Comparison of ENCODE assay signal across 8 mouse cellular contexts in the genomic region with DNA sequence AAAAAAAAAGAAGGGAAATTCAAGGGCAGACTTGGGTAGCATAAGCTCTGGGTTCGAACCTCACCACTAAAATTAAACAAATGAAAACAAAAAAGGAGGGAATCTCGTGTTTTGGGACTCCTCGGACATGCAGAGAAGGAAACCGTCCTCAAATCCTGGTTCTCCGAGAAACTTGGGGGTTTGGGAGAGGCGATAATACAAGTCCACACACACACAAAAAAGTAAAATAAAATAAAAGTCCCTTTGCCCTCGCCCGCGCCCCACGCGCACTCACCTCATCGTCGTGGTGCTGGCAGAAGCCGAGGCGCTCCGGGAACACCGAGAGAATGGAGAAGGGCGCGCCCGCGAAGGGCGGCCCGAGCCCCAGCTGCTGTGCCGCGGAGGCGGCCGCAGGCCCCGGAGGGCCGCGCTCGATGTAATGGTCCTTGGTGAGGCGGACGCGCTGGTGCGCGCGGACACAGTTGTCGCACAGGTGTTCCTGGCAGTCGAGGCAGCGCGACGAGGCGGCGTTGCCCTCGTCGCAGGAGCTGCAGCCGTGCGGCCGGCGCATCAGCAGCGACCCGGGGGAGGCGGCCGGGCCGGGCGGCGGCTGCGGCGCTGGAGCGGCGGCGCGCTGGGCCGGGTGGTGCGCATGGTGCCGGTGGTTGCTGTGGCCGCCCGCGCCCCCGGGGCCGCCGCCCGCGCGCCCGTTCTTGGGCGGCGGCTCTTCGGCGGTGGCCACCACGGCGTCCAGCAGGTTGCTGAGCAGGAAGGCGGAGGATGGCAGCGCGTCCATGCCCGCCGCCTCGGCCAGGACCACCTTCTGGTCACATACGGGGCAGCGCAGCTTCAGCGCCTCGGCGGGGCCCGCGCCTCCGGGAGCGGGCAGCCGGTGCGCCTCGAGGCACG. TPM values are rescaled to one million over a fixed set of nuclear protein-coding genes. Genes with fewer than 3 reads are reported as not detected.
DNase-seq lines count a peak whose midpoint lies in the region; ATAC-seq lines count a peak whose summit lies in the region.

No protein-coding gene starts in this region.

- peak overlapping the region; percentile 59 for H3K4me3 ChIP-seq in liver, embryonic 12.5 days
- H3K4me3 ChIP-seq in stomach, embryonic 15.5 days (replicated peaks): peak overlapping the region; percentile 57

- 1% methylated on average over 58 of the region's 101 CpGs for WGBS in liver, embryonic 12.5 days (ENCODE audit: insufficient replicate concordance)
- WGBS in stomach, embryonic 15.5 days: under 1% methylated on average over 87 of the region's 101 CpGs

- peak overlapping the region; percentile 63 for H3K9ac ChIP-seq in liver, embryonic 12.5 days
- H3K9ac ChIP-seq in stomach, embryonic 15.5 days: peak overlapping the region; percentile 57

- H3K27ac ChIP-seq in liver, embryonic 12.5 days: no peak overlapping the region
- H3K27ac ChIP-seq in stomach, embryonic 15.5 days: peak overlapping the region; percentile 72

- peaks cover 88% of the 10 kb centered on the region for H3K27me3 ChIP-seq in liver, embryonic 12.5 days (replicated peaks)
- peaks cover 38% of the 10 kb centered on the region for H3K27me3 ChIP-seq in stomach, embryonic 15.5 days (replicated peaks)

- H3K9me3 ChIP-seq in liver, embryonic 12.5 days (replicated peaks): no peaks in the 10 kb centered on the region
- H3K9me3 ChIP-seq in stomach, embryonic 15.5 days: no peaks in the 10 kb centered on the region

- ATAC-seq in liver, embryonic 12.5 days: no peak
- no peak for ATAC-seq in stomach, embryonic 15.5 days (ENCODE audit: insufficient read depth, low FRiP score, low read depth)

- no peaks in the 10 kb centered on the region for H3K36me3 ChIP-seq in liver, embryonic 12.5 days
- H3K36me3 ChIP-seq in stomach, embryonic 15.5 days: no peaks in the 10 kb centered on the region

- DNase-seq in embryo, embryonic 11 days: peak; percentile 67
- no peak for DNase-seq in embryo, embryonic 9.5 days (ENCODE audit: extremely low spot score)
- peak; percentile 13 for DNase-seq in right cerebral cortex, postnatal 25 days
- no peak for DNase-seq in right cerebral cortex, postnatal 36 days (ENCODE audit: low spot score in 2 of 2)
- no peak for DNase-seq in testis, postnatal 10 days (ENCODE audit: low spot score)
- no peak for DNase-seq in cerebellum, postnatal 25 days

- peak overlapping the region; percentile 66 for H3K4me2 ChIP-seq in liver, embryonic 12.5 days
- H3K4me2 ChIP-seq in stomach, embryonic 15.5 days: peak overlapping the region; percentile 87

- H3K4me1 ChIP-seq in liver, embryonic 12.5 days: 0 out of 2 replicates have a peak, but pooled peaks cover 14% of the 10 kb centered on the region
- H3K4me1 ChIP-seq in stomach, embryonic 15.5 days: peaks cover 11% of the 10 kb centered on the region

RNA-seq across cellular contexts. Expression of a gene that starts 1.9 kb away (rescaled TPM):
- 1.7 and 2.0 TPM in 2 replicates for polyA plus RNA-seq in liver, embryonic 12.5 days (2016; fragmentation: Nextera tagmentation; extraction: Ambion mirVana)
- 2.0 and 2.2 TPM in 2 replicates for polyA plus RNA-seq in stomach, embryonic 15.5 days (2015; fragmentation: Nextera tagmentation; extraction: Ambion mirVana)

RNA-seq across cellular contexts. Expression of a gene that starts 46.8 kb away (rescaled TPM):
- polyA plus RNA-seq in liver, embryonic 12.5 days (2016; fragmentation: Nextera tagmentation; extraction: Ambion mirVana): 0.18 and 0.22 TPM in 2 replicates
- polyA plus RNA-seq in stomach, embryonic 15.5 days (2015; fragmentation: Nextera tagmentation; extraction: Ambion mirVana): 0.19 and 0.64 TPM in 2 replicates

RNA-seq across cellular contexts. Expression of a gene that starts 57.6 kb away (rescaled TPM):
- not detected in 2 replicates for polyA plus RNA-seq in liver, embryonic 12.5 days (2016; fragmentation: Nextera tagmentation; extraction: Ambion mirVana)
- polyA plus RNA-seq in stomach, embryonic 15.5 days (2015; fragmentation: Nextera tagmentation; extraction: Ambion mirVana): 0.04 TPM in 1 of 2 replicates, not detected in the other

Comparison
In these comparisons a context has a peak if more than half of its experiments do, and no peak if none do; other contexts are left out.
1. DNase-seq: peak in embryo, embryonic 11 days (single experiment) and right cerebral cortex, postnatal 25 days (single experiment); none in embryo, embryonic 9.5 days (single experiment), right cerebral cortex, postnatal 36 days (0 of 2), testis, postnatal 10 days (single experiment) and cerebellum, postnatal 25 days (0 of 2).